Mouse (Mus musculus) layer of hippocampus, adult 11-12 months (tissue): ENCODE results near the gene Clcnka.

ENCODE experiments used
- DNase-seq: peaks from one replicate; pipeline ENCODE4 v3.0.0; 2022; ENCODE audit warnings: low spot score

Clcnka gene

GRCm38 (mm10) chr4:141421423-141421822 is 22.9 kb upstream of the Clcnka start:
- DNase-seq: no peak

- DNase-seq: no peak
Measured at GRCm38 (mm10) chr4:141420886-141421285, 22.4 kb upstream of the Clcnka start.

- DNase-seq: no peak
Measured at GRCm38 (mm10) chr4:141420192-141420829, 21.8 kb upstream of the Clcnka start, which contains the start of gene Hspb7. TSS of gene Hspb7 (plus strand) at chr4:141420779.

GRCm38 (mm10) chr4:141419398-141420191 is 21.1 kb upstream of the Clcnka start:
- no peak for DNase-seq

DNA sequence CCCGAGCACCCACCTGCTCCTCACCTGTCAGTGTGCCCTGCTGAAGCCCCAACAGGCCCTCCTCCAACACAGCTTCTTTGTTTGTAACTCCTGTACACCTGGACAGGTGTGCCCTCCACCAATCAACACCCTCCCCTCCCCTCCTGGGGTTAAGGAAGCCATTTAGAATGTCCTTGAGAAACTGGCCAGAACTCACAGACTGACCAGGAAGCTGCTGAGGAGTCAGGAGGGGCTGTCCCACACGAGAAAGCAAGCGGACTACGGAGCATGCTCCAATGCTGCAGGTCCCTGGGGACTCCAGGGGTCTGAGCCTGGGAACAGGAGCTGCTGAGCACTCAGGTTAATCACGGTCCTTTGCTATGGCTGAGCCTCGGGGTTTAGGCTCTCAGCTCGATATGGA is 17.4 kb upstream of the Clcnka start, which contains the start of gene Clcnkb:
Gene Clcnkb (minus strand): TSS at position 91 of the 400 bp plus-strand sequence.
- DNase-seq: no peak

GRCm38 (mm10) chr4:141411430-141411992 is 13.0 kb upstream of the Clcnka start:
- no peak for DNase-seq

DNA sequence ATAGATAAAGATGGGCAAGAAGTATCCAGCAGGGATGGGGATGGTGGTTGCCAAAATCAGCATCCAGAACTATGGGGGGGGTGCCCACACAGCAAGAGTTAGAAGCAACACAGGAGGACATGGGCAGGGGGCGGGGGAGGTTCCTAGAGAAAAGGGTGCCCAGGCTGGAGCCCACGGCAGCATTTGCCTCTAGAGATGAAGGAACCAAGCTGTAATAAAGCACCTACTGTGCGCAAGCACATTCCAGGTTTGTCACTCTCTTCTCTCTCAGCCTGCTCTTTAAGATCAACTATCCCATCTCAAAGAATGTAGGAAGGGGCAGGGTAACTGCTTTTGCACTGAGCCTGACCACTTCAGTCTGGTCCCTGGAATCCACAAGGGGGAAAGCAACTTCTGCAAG is 10.1 kb upstream of the Clcnka start:
- DNase-seq: no peak

DNA sequence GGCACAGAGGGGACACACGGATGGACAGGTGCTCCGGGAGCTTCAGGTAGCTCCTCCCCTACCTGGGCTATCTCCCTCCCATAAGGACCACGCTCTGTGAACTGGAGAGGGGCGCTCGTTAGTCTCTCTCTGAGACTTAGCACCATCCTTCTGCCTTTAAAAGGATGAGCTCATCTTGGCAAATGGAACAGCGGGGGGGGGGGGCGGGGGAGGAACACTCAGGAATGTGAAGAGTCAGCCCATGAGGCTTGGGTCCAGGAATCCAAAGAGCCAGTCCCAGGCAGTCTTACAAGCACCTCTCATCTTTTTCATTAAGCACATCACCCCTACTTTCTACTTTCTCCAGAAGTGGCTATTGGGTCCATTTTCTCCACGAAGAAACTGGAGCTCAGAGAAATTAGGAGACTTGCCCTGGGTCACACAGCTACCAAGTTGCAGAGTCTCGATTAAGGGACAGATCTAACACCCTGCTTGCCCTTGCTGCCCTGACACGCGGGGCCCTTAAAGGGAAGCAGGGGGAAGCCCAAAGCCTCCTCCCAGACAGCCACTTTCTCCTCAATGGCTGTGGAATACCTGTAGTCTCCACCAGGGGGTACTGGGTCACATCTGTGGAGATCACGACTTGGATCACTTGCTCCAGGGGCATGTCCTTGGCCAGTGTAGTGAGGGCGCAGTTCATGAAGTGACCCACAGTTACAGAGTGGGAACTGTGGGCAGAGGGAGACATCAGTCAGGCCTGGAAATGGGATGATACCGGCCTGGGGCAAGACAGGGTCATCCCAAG is 8.2 kb upstream of the Clcnka start:
- peak; percentile 33 for DNase-seq

- DNase-seq: no peak
Measured at GRCm38 (mm10) chr4:141405314-141405622, 6.7 kb upstream of the Clcnka start.

GRCm38 (mm10) chr4:141404518-141405313 is 6.2 kb upstream of the Clcnka start:
- peak; percentile 92 for DNase-seq

- no peak for DNase-seq
Measured at GRCm38 (mm10) chr4:141400171-141400570, 1.6 kb upstream of the Clcnka start.

GRCm38 (mm10) chr4:141397861-141398260 is 663 bp downstream of the Clcnka start:
- DNase-seq: no peak

DNA sequence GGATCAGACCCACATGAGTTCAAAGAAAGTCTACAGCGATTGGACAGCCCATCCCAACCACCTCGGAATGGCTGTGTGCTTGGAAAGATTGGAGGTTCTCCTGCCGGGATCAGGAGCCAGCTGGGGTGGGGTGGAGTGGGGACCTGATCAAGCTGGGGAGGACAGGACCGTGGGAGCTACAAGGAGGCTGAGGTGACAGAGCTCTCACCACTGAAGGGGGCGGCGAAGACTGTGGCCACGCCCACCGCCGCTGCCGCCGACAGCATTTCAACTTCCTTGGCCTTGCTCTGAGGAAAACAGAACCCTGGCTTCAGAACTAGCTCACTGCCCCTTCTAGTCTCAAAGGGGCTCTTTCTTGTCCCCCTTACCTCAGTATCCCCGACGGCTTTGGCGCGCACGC is 3.8 kb downstream of the Clcnka start:
- DNase-seq: no peak

GRCm38 (mm10) chr4:141391293-141391692 is 7.2 kb downstream of the Clcnka start:
- DNase-seq: no peak

- no peak for DNase-seq
Measured at GRCm38 (mm10) chr4:141389366-141390150, 9.0 kb downstream of the Clcnka start.

DNA sequence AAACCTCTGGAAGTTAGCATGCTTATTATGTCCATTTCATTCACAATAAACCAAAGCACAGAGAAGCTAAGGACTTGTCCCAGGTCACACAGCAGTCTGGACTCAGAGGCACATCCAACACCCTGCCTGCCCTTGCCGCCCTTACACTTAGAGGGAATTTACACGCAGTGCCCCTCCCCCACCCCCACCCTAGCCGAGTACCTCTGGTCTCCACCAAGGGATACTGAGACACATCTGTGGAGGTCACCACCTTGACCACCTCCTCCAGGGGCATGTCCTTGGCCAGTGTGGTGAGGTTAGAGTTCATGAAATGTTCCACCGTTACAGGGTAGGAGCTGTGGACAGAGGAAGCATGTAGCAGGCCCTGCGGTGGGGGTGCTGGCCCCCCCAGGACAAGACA is 10.6 kb downstream of the Clcnka start:
- DNase-seq: no peak

- peak; percentile 76 for DNase-seq
Measured at GRCm38 (mm10) chr4:141387093-141387784, 11.3 kb downstream of the Clcnka start.

DNA sequence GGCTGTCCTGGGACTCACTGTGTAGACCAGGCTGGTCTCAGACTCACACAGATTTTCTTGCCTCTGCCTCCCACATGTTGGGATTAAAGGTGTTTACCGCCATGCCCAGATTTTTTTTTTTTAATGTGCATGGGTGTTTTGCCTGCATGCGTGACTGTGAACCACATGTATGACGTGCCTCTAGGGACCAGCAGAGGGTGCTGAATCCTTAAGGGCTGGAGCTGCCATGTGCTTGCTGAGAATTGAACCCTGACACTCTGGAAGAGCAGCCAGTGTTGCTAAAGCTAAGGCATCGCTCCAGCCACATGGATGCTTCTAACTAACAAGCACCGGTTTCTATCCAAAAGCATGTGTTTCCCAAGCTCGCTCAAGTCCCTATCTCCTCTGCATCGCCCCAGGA is 12.4 kb downstream of the Clcnka start:
- no peak for DNase-seq

GRCm38 (mm10) chr4:141385275-141385674 is 13.2 kb downstream of the Clcnka start:
- DNase-seq: peak; percentile 35

DNA sequence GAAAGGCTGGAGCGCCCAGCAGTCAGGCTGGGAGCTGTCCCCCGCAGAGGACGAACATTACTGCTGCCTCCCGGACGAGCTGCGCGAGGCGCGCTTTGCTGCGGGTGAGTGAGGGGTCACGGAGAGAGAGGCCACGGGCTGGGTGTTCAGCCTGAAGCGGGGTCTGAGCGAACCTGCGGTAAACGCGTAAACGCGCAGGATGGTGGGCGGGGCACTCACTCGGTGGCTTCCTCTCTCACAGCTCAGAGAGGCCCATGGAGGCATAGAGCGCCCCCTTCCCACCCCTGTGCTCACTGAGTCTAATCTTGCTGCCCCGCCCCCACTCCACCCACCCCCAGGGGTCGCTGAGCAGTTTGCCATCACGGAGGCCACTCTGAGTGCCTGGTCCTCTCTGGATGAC is 16.1 kb downstream of the Clcnka start:
- DNase-seq: no peak
